Mouse (Mus musculus): ENCODE measurements at regions not wholly inside any gene's neighbourhood (a gene's known extent, or its start where the extent isn't known, plus 50 kb on each side); places are given as distances from the start of the nearest gene placed in this dataset.

DNA sequence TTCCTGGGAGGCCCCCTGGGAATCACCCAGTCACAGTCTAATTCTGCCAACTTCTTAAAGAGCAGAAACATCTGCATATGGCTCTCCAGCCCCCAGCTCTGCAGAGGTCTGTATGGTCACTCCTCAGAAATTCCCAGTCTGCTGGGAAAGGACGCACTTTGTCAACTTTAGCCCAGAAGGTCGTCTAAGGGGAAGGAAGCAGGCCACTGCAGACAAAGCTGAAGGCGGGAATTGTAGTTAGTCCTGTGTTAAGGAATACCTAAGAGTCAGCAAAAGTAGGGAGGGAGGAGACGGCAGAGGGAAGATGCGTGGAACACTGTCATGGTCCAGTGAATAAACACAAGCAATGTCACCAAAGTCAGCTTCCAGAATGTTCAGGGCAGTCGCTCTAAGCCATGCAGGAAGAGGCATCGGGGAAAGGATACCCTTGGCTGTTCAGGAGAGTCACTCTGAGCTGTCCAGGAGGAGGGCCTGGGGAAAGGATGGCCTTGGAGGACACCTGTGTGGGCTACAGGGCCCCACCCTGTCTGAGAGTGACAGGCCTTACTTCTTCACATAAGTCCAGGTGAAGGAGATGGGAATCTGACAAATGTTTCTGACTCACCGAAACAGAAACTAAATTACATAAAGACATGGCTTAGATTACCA lies 230.1 kb upstream of the Adgrl2 start:
- no peak for DNase-seq (ENCODE audit: low spot score)

DNA sequence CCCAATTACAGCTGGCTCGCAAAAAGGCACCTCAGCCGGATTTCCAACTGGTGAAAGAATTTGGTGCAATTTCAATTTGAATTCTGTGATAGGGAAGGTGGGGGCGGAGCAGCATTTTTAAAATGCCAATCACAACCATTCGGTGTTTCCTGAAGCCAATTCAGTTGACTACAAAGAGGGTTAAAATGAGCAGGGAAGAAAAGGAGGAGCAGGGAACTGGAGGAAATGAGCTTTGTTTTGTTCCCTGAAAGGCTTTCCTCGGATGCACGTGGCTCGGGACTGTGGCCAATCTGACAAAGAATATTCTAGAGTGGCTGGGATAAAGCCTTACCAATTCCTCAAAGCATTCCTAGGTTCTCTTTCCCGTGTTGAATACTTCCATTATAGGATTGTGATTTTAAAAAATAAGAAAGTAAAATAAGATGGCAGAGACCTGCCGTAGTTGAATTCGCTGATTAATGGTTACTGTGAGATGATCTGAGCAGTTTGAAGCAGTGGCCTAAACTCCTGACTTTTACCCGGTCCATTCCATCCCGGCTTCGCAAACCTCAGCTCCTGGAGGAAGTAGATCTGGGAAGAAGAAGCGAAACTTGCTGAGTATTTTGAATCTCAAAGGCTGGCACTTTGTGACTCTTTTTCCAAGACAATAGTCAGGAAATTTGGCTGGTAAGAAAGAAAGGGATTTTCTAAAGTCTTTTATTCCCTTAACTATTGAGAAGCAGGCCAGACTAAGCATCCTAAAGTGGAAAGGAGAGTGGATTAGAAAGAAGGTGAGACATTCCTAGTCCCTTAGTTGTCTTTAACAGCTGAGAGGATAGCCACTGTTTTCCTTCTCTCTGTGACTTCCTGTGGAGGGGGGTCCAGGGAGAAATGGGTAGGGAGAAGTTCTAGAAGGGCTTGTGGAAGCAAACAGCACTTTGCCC lies 229.3 kb upstream of the Adgrl2 start:
- DNase-seq (ENCODE audit: low spot score) = no peak

DNA sequence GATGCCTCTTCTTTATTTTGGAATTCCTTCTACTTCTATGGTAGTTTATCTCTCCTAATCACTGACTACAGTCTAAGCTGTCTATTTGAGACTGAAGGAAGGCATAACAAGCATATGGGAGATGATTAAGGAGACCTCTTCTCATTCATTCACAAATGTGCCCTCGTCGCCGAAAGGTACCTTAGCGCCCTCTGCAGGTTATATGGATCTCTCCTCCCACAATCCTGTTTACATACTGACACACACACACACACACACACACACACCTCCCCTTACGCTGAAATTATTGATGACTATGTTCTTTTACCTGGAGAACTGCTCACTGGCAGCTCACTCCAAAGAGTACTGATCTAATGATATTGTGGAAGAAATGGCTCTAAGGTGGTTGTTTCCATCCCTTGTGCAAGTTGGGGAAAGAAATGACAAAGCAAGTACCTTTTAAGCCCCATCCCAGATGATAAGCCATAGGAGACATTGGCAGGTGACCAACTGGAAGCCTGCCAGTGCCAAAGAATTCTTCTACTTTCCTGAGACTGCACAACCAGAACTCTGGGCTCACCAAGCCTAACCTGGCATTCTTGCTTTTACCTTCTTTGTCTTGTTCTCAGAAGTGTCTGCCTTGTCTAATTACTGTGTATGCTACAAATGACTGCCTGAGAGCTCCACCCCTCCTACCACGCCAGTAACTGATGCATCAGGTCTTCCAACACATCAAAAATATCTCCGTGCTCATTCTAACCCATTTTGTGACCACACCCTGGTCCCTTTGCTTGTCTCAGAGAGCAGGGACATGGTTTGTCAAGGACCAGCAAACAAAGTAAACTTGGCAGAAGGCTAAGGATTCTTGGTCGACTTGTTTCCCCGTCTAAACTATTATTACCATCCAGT lies 227.8 kb upstream of the Adgrl2 start:
- DNase-seq (ENCODE audit: low spot score) = no peak

DNA sequence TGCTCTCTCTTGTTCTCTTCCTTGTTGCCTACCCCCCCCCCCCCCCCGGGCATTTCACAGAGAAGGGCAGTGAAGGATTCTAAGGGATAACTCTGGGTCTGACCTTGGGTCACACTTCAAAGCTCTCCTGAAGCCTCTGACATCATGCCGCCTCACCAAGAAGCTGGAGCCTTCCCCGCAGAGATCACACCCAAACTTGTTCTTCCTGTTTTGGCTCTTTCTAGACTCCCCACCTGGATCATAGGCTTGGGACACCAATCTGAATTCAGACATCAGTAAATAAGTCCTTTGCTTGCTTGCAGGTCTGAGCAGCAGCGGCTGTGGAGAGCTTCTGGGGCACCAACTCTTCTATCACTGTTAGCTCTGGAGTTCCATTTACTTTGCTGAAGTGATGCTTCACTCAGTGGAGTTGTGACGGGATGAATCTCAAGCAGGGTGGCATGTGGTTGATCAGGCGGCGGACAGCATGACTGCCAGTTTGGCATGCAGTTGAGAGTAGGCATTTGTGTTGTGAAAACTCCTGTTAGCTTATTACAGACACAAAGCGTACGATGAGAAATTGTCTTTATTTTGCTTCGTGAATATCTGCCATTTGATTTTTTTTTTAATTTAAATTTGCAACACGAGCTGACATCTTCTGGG lies 226.5 kb upstream of the Adgrl2 start:
- no peak for DNase-seq (ENCODE audit: low spot score)

DNA sequence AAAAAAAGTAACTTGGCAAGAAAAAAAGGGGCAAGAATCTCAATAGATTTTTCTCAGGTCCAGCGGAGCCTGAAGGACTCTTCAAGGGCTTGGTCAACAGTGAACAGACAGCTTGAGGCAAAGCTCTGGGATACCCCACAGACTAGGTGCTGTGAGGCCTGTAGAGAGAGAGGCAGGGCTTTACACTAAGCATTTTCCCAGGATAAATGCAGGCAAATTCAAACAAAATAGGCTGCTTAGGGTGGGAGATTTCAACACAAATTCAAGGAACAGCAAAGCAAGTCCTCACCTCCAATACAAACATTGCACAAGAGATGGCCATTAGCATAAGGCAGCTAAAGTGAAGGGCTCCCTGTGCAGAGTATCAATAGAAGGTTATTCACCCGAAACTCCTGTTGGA lies 225.3 kb upstream of the Adgrl2 start:
- no peak for DNase-seq (ENCODE audit: low spot score)

DNA sequence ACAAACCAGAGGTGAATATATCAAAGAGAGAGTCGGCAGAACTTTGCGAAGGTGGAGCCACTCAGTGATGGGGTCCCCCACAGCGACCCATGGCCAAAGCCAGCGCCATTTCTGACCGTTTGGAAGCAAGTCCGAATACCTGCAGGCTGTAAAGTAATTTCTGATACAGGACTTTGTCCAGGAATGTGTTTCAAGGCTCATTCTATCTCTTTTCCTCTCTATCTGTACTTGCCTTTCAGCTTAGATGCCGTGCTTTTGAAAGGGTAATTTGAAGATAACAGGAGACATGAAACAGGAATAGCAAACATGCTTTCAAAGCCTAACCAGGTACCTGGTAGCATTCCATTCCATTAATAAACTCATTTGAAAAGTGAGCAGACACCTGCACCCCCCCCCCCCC lies 221.6 kb upstream of the Adgrl2 start:
- DNase-seq (ENCODE audit: low spot score) = no peak

GRCm38 (mm10) chr3:149209260-149209659 lies 218.9 kb upstream of the Adgrl2 start:
- DNase-seq (ENCODE audit: low spot score) = no peak

DNA sequence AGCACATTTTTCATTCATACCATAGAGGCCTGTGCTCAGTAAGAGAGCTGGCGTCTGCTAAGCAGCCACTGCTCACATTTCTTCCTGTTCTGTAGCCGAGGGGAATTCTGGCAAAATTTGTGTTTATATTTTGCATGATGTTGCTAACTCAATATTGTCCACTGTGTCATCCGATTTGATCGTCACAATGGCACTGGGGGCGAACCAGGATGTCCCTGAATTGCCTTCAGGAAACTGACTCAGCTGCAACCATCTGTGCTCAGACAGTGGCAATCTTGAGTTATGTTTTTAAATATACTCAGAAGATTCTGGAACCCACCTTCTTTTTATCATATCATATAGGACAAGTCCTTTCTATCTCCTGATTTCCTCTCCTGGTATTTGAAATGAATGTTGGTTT lies 213.1 kb upstream of the Adgrl2 start:
- DNase-seq (ENCODE audit: low spot score) = no peak

DNA sequence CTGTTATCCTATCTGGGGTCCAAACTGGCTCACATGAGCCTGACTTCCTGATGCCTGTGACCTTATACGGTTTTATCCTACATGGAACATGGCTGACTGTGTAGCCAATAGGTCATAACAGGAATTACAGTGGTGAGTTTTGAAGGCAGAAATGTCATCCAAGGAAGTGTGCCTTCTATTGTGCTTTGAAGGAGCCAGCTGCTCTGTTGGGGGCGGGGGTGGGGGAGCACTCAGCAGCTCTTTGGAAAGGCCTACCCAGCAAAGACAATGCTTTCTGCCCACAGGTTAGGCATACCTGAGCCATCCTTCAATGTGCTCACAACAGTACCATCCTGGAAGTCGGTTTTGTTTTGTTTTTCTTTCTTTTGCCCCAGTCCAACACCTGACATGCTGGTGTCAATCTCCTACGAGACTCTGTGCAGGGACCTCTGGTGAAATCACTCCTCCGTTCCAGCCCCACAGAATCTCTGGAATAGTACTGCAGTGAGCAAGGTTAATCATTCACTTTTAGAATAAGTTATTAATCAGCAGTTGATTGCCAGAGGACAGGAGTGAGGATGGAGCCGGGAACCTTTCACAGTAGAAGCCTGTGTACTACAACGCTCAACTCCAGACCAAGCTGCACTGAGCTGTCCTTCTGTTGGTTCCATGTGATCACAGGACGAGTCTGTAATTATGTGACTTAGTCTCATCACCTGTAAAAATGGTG lies 206.3 kb upstream of the Adgrl2 start:
- no peak for DNase-seq (ENCODE audit: low spot score)

GRCm38 (mm10) chr3:149190856-149191576 lies 200.7 kb upstream of the Adgrl2 start:
- DNase-seq (ENCODE audit: low spot score) = no peak

DNA sequence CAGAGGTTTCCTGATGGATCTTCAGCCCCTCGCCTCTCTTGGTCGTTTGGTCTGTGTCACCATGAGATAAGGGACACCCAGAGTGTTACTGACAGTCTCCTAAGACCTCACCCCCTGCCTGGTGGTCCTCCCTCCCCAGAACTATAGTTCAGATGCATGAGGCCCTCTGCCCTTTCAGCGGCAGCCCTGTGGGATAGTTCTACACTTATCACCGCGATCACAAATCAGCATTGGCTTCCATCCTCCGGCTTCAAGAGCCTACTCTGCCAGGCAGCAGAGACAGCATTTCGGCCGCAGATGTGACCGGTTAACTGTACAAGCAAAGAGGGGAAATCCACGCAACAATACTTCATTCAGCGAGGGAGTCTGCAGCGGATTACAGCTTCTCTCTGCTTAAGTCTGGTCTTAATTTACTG lies 193.8 kb upstream of the Adgrl2 start:
- no peak for DNase-seq (ENCODE audit: low spot score)

DNA sequence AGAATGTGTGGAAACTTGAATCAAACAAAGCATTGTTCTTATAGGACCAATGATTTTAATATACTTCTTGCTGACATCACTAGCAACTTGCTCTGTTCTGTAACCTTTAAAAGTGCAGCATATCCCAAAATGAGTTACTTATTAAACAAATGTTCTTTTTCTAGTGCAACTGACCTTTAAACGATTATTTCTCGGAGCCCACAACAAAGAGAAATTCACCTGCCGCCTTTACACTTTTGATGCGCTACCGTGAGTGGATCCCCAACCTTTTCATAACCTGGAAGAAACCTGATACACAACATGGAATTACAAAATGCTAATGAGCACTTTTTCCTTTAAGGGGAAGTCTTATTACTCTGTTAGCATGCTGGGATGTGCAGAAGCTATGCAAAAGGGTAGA lies 191.7 kb upstream of the Adgrl2 start:
- no peak for DNase-seq (ENCODE audit: low spot score)

DNA sequence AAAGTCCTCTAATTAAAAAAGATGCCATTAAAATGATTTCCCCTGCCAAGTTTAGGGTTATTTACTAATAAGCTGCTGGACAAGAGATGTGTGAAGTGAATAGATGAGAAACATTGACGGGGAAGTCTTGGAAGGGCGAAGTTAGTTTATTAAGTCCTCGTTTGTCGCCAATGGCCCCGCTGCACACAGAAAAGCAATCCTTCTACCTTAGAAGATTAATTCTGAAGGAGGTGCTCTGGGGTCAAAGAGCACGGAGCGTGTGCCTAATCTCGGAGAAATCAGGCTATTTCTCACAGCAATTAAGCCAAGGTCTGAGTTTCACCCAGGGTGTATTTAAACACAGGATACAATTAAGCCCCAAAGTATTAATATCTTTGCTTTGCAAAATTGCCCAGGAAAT lies 189.8 kb upstream of the Adgrl2 start:
- no peak for DNase-seq (ENCODE audit: low spot score)

DNA sequence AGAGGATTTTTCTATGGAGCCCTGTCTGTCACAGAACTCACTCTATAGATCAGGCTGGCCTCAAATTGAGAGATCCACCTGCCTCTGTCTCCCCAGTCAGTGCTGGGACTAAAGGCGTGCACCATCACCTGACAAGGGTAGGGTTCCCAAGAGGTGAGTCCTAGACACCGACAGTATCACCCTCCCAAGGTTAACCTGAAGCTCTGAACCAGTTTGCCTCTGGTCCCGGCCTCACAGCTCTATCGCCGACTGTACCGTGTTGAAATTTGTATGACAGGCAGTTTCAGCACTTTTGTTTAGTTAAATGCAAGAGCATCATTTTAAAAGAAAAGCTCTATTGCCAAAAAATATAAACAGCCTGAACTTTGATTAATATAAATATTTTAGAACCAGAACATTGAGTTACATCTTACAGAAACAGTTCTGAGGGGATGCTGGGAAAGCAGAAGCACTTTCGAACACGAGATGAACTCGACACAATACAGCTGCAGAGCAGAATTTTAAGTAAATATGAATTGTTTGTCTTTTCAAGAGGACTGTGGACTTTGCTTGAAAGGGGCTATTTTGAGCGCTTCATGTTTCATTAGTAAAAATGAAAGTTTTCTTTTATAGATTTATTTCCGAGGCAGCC lies 189.2 kb upstream of the Adgrl2 start:
- DNase-seq (ENCODE audit: low spot score) = no peak

- DNase-seq (ENCODE audit: low spot score) = no peak
Observed at GRCm38 (mm10) chr3:149178891-149179290, 188.5 kb upstream of the Adgrl2 start.

GRCm38 (mm10) chr3:149174689-149175390 lies 184.5 kb upstream of the Adgrl2 start:
- DNase-seq (ENCODE audit: low spot score) = no peak

GRCm38 (mm10) chr3:149173537-149173936 lies 183.2 kb upstream of the Adgrl2 start:
- no peak for DNase-seq (ENCODE audit: low spot score)

DNA sequence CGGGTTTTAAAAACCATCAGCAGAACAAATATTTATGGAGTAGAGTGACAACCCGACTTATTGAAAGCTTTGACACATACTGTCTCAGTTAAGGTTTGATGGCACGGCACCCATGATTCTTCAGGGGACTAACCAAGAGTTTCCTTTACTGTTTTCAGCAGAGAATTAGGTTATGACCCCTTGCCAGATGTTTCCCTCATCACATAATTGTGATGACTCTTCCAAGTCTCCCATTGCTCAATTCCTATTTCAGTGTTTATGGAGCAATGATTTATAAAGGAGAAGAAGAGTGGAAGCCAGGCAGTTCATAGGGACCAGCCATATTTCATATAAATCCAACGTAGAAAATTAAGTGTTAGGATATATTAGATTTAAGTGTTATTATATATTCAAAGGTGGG lies 181.4 kb upstream of the Adgrl2 start:
- DNase-seq (ENCODE audit: low spot score) = no peak

- DNase-seq (ENCODE audit: low spot score) = no peak
Observed at GRCm38 (mm10) chr3:149170191-149170590, 179.8 kb upstream of the Adgrl2 start.

GRCm38 (mm10) chr3:149169442-149169841 lies 179.1 kb upstream of the Adgrl2 start:
- DNase-seq (ENCODE audit: low spot score) = no peak

Data from testis, postnatal 10 days (tissue).